ENCODE assay signal across 18 mouse cellular contexts in the genomic region with DNA sequence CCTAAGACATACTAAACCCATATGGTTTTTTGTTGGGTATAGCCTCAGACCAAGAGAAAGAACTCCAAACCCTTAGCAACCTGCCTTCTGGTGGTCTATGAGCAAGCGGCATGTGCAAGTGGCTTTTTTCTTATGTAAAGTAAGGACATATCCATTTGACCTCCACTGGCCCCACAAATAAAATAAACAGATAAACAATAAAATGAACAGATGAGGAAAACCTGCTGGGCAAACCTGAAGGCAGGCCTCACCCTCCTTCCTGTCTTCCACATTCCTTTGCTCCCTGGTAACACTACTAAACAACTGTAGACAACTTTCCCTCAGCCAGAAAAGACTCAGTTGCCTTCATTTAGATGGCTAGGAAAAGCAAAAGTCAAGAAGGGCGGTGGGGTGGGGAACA. TPM values are rescaled to one million over a fixed set of nuclear protein-coding genes. Genes with fewer than 3 reads are reported as not detected.
DNase-seq lines count a peak whose midpoint lies in the region; ATAC-seq and TF ChIP-seq lines count a peak whose summit lies in the region.
"Had no signal": no experiment of that assay in that cellular context is flagged by ENCODE, and none has a peak within 500 bp of the region (broad histone marks: within the 10 kb centered on the region; RNA-seq: fewer than 3 reads in every experiment).

No protein-coding gene starts in this region.

- peak overlapping the region; percentile 5; the same call in 1 of the 2 replicates for H3K27ac ChIP-seq in layer of hippocampus, adult 2 months
- peak overlapping the region; percentile 97 for H3K27ac ChIP-seq in liver, embryonic 13.5 days
- 0 out of 2 replicates have a peak overlapping the region, but pooled peaks have one; percentile 76 for H3K27ac ChIP-seq in stomach, embryonic 16.5 days (ENCODE audit: low read length)
- H3K27ac ChIP-seq in kidney, embryonic 14.5 days (ENCODE audit: low read depth, low read length) = no peak overlapping the region
- H3K27ac ChIP-seq: limb, embryonic 10.5 days had no signal

- no peak for TF ChIP-seq CTCF in layer of hippocampus, adult 2 months (conservative IDR thresholded peaks at IDR 0.05)

- peaks cover 34% of the 10 kb centered on the region for H3K36me3 ChIP-seq in liver, embryonic 13.5 days
- H3K36me3 ChIP-seq in stomach, embryonic 16.5 days (ENCODE audit: control insufficient read depth, insufficient read depth, low read length) = no peaks in the 10 kb centered on the region
- peaks cover 14% of the 10 kb centered on the region; the same call in 1 of the 2 replicates for H3K36me3 ChIP-seq in kidney, embryonic 14.5 days (ENCODE audit: control insufficient read depth, insufficient read depth, low read length)

- H3K9me3 ChIP-seq in liver, embryonic 13.5 days (replicated peaks) = no peaks in the 10 kb centered on the region
- H3K9me3 ChIP-seq in stomach, embryonic 16.5 days (replicated peaks; ENCODE audit: control insufficient read depth, low read length) = no peaks in the 10 kb centered on the region
- no peaks in the 10 kb centered on the region for H3K9me3 ChIP-seq in kidney, embryonic 14.5 days (ENCODE audit: control insufficient read depth, low read length)
- H3K9me3 ChIP-seq: heart, embryonic 13.5 days; hindbrain, embryonic 13.5 days; limb, embryonic 10.5 days had no signal

- H3K9ac ChIP-seq in liver, embryonic 13.5 days = peak overlapping the region; percentile 74
- H3K9ac ChIP-seq in stomach, embryonic 16.5 days (ENCODE audit: low read length) = no peak overlapping the region
- no peak overlapping the region for H3K9ac ChIP-seq in kidney, embryonic 14.5 days (ENCODE audit: low read depth, low read length)
- H3K9ac ChIP-seq: heart, embryonic 13.5 days; hindbrain, embryonic 13.5 days had no signal

- H3K4me2 ChIP-seq in liver, embryonic 13.5 days = peak overlapping the region; percentile 69
- no peak overlapping the region for H3K4me2 ChIP-seq in stomach, embryonic 16.5 days (ENCODE audit: low read depth, low read length)
- H3K4me2 ChIP-seq in kidney, embryonic 14.5 days (replicated peaks; ENCODE audit: low read depth, low read length) = no peak overlapping the region
- H3K4me2 ChIP-seq: hindbrain, embryonic 13.5 days had no signal

- no peak for DNase-seq in layer of hippocampus, adult 2 months (ENCODE audit: low spot score in 2 of 2)
- DNase-seq in layer of hippocampus, postnatal 36 days = no peak
- DNase-seq in ZHBTc4 (ENCODE audit: low read depth, low spot score) = peak; percentile 50
- DNase-seq in liver, embryonic 13.5 days = no peak
- DNase-seq in left cerebral cortex, postnatal 36 days (ENCODE audit: low spot score in 2 of 2) = no peak
- no peak for DNase-seq in frontal cortex, postnatal 14 days (ENCODE audit: low spot score in 2 of 2)
- DNase-seq: B cell, adult 2 months; cerebellum, adult 9-10 months; lung, adult 2 months; right cerebral cortex, postnatal 14 days; thymus, postnatal 14 days had no signal

- peaks cover 71% of the 10 kb centered on the region for H3K4me1 ChIP-seq in liver, embryonic 13.5 days (replicated peaks)
- H3K4me1 ChIP-seq in stomach, embryonic 16.5 days (ENCODE audit: control insufficient read depth, insufficient read depth, low read length) = peaks cover 10% of the 10 kb centered on the region
- no peaks in the 10 kb centered on the region for H3K4me1 ChIP-seq in kidney, embryonic 14.5 days (ENCODE audit: control insufficient read depth, insufficient read depth, low read length)
- H3K4me1 ChIP-seq: limb, embryonic 10.5 days had no signal

- no peak overlapping the region for H3K4me3 ChIP-seq in layer of hippocampus, adult 2 months
- H3K4me3 ChIP-seq in liver, embryonic 13.5 days (replicated peaks) = no peak overlapping the region; the same call in 1 of the 2 replicates
- no peak overlapping the region for H3K4me3 ChIP-seq in stomach, embryonic 16.5 days (replicated peaks; ENCODE audit: low read length)
- no peak overlapping the region for H3K4me3 ChIP-seq in kidney, embryonic 14.5 days (ENCODE audit: low read length)
- H3K4me3 ChIP-seq: heart, embryonic 13.5 days; hindbrain, embryonic 13.5 days; limb, embryonic 10.5 days had no signal

- 75% methylated on average over 2 of the region's 2 CpGs for WGBS in liver, embryonic 13.5 days (ENCODE audit: insufficient replicate concordance)
- WGBS in stomach, embryonic 16.5 days = 73% methylated on average over 2 of the region's 2 CpGs
- WGBS in kidney, embryonic 14.5 days = 87% methylated on average over 2 of the region's 2 CpGs

- ATAC-seq in liver, embryonic 13.5 days (ENCODE audit: low read depth) = no peak
- ATAC-seq in stomach, embryonic 16.5 days (ENCODE audit: insufficient read depth, low FRiP score) = no peak
- ATAC-seq in kidney, embryonic 14.5 days (ENCODE audit: low FRiP score, low TSS enrichment) = no peak
- ATAC-seq: forebrain, embryonic 14.5 days; inflammation-experienced regulatory T-cells, adult 6 months had no signal

- intact Hi-C loops in left cerebral cortex, postnatal 36 days (cut with DNase I) = no loop called here

- no peaks in the 10 kb centered on the region for H3K27me3 ChIP-seq in liver, embryonic 13.5 days
- no peaks in the 10 kb centered on the region for H3K27me3 ChIP-seq in stomach, embryonic 16.5 days (ENCODE audit: control insufficient read depth, insufficient read depth, low read length)
- no peaks in the 10 kb centered on the region for H3K27me3 ChIP-seq in kidney, embryonic 14.5 days (ENCODE audit: control insufficient read depth, insufficient read depth, low read length)
- H3K27me3 ChIP-seq: heart, embryonic 13.5 days; hindbrain, embryonic 13.5 days had no signal

RNA-seq across cellular contexts. Expression of a gene that starts 18.7 kb away (rescaled TPM):
- 10 to 100 TPM; 42.6 to 45.9 TPM for total RNA-seq in layer of hippocampus, adult 2 months (2021)
- total RNA-seq in layer of hippocampus, postnatal 36 days (2021) = 10 to 100 TPM; 46.5 to 48.0 TPM
- polyA plus RNA-seq in liver, embryonic 13.5 days (2015; fragmentation: Nextera tagmentation; extraction: Ambion mirVana) = 5.0 and 5.9 TPM in 2 replicates
- 15.6 and 16.6 TPM in 2 replicates for polyA plus RNA-seq in stomach, embryonic 16.5 days (2015; fragmentation: Nextera tagmentation; extraction: Ambion mirVana)
- 11.2 and 16.9 TPM in 2 replicates for polyA plus RNA-seq in kidney, embryonic 14.5 days (2014; fragmentation: Nextera tagmentation; extraction: Ambion mirVana)
- total RNA-seq in left cerebral cortex, postnatal 36 days (2021) = 10 to 100 TPM; 43.6 to 44.9 TPM

RNA-seq across cellular contexts. Expression of a gene that starts 52.7 kb away (rescaled TPM):
- total RNA-seq in layer of hippocampus, adult 2 months (2021) = 100 to 1,000 TPM; 130 to 143 TPM
- 100 to 1,000 TPM; 112 to 133 TPM for total RNA-seq in layer of hippocampus, postnatal 36 days (2021)
- 121 and 133 TPM in 2 replicates for polyA plus RNA-seq in liver, embryonic 13.5 days (2015; fragmentation: Nextera tagmentation; extraction: Ambion mirVana)
- polyA plus RNA-seq in stomach, embryonic 16.5 days (2015; fragmentation: Nextera tagmentation; extraction: Ambion mirVana) = 200 and 201 TPM in 2 replicates
- 277 and 284 TPM in 2 replicates for polyA plus RNA-seq in kidney, embryonic 14.5 days (2014; fragmentation: Nextera tagmentation; extraction: Ambion mirVana)
- 100 to 1,000 TPM in 1 of 2 experiments, 10 to 100 TPM in 1; 79.7 to 150 TPM for total RNA-seq in left cerebral cortex, postnatal 36 days (2021)

RNA-seq across cellular contexts. Expression of a gene that starts 58.1 kb away (rescaled TPM):
- total RNA-seq in layer of hippocampus, adult 2 months (2021) = 10 to 100 TPM; 29.0 to 30.3 TPM
- total RNA-seq in layer of hippocampus, postnatal 36 days (2021) = 10 to 100 TPM; 26.4 to 32.1 TPM
- polyA plus RNA-seq in liver, embryonic 13.5 days (2015; fragmentation: Nextera tagmentation; extraction: Ambion mirVana) = 14.7 and 16.0 TPM in 2 replicates
- polyA plus RNA-seq in stomach, embryonic 16.5 days (2015; fragmentation: Nextera tagmentation; extraction: Ambion mirVana) = 37.1 and 42.0 TPM in 2 replicates
- polyA plus RNA-seq in kidney, embryonic 14.5 days (2014; fragmentation: Nextera tagmentation; extraction: Ambion mirVana) = 27.4 and 28.1 TPM in 2 replicates
- total RNA-seq in left cerebral cortex, postnatal 36 days (2021) = 10 to 100 TPM; 28.7 to 32.3 TPM
